Mouse (Mus musculus) A20 (cell line): ENCODE measurements around the gene Atg4c.
A peak's percentile ranks its signal among the peaks of the same experiment; 100 is the strongest.

Source experiments
- DNase-seq: peaks from one replicate; pipeline ENCODE4 v3.0.0-alpha.2; 2011; ENCODE audit warnings: low read depth, low spot score

Gene Atg4c

GRCm38 (mm10) chr4:99193810-99194582 is at the start of gene Atg4c:
Gene Atg4c (plus strand): TSS chr4:99193934.
- peak; percentile 85 for DNase-seq

GRCm38 (mm10) chr4:99151434-99151833 is 42.3 kb upstream of the Atg4c start:
- no peak for DNase-seq

GRCm38 (mm10) chr4:99151885-99152558 is 41.7 kb upstream of the Atg4c start:
- DNase-seq, result no peak

- no peak for DNase-seq
These were observed 37.0 kb upstream of the Atg4c start for GRCm38 (mm10) chr4:99156641-99157307.

DNA sequence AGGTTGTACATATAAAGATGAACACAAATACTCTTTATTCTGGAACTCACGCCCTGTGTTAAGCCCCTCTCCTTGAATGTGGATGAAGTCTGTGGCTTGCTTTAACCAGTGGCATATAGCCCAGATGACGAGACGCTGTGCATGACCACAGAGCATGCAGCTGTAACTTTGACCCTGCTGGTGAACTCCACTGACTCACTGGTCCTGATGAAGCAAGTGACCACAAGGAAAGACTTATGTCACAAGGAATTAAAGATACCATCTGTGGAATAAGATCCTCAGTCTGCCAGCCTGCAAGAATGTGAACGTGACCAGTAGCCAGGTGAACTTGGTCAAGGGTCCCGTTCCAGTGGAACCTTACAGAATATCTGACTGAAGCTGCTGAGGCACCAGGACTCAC is 35.2 kb upstream of the Atg4c start:
- no peak for DNase-seq

DNA sequence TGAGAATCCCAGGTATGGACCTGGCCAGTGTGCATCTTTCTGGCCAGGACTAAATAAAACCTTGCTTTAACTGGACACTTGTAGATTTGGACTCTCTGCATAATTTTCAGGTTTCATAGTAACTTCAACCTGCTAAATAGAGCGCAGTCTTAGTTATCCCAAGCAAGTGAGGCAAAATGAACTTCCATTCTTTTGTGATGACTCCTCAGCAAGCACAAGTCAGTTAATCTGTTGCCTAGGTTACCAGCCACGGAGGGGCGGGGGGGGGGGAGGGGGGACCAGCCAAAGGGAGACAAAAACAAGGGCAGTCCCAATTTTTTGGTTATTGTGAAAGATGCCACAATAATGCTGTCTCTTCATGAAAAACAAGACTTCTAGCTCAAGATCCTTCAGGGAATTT is 33.3 kb upstream of the Atg4c start:
- DNase-seq, result no peak

GRCm38 (mm10) chr4:99160899-99161298 is 32.8 kb upstream of the Atg4c start:
- no peak for DNase-seq

GRCm38 (mm10) chr4:99161457-99161971 is 32.2 kb upstream of the Atg4c start:
- DNase-seq, result no peak

- no peak for DNase-seq
These were observed 30.7 kb upstream of the Atg4c start for GRCm38 (mm10) chr4:99163001-99163400.

DNA sequence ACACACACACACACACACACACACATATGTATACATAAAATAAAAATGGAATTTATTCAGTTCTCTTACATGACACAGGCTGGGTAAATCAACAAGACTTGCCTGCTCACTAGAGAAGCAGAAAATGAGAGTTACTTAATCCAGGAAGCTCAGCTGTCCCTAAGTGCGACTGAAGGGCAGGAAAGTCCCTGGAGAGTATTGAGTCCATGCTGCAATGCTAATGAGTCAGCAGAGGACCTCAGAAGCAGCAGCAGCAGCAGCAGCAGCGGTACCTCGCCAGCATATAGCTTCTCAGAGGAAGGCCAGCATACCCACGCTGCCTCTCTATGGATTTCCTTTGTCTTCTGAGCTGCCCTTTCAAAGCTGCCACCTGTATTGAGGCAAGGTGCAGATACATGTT is 30.2 kb upstream of the Atg4c start:
- DNase-seq, result peak; percentile 27

DNA sequence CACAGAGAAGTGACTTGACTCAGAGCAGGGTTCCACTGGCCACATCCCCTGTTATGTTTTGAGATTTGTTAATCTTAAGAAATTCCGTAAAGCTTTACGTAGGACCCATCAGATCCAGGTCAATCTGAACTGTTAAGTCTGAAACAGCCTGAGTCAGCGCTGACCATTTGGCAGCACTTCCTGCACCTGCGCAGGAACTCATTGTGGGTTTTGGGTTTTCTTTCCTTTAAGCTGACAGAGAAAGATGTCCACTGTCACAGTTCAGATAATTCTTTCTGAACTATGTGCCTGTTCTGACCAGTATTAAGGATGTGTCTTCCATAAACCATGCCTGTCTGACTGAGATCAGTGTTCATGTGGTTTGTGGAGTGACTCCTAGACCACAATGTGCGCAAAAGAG is 24.9 kb upstream of the Atg4c start:
- DNase-seq, result no peak

DNA sequence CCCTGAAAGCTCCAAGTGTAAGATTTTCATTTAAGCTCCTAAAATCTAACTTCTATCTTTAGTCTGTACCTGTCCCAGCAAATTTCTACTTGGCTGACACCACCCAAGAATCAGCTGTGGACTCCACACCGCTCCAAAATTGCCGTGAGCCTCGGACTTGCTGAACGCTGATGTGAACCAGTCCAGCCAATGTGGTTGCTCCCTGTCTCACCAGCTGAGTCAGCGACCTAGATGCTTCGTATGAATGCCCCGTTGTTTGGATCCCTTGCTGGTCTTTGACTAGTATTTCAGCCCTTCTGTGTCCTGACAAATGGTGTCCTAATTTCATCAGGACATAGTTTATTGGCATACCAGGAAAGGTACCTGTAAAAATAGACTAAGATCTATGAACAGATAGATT is 19.5 kb upstream of the Atg4c start:
- no peak for DNase-seq

- DNase-seq, result no peak
These were observed 16.9 kb upstream of the Atg4c start for GRCm38 (mm10) chr4:99176841-99177240.

GRCm38 (mm10) chr4:99177255-99177654 is 16.5 kb upstream of the Atg4c start:
- no peak for DNase-seq

DNA sequence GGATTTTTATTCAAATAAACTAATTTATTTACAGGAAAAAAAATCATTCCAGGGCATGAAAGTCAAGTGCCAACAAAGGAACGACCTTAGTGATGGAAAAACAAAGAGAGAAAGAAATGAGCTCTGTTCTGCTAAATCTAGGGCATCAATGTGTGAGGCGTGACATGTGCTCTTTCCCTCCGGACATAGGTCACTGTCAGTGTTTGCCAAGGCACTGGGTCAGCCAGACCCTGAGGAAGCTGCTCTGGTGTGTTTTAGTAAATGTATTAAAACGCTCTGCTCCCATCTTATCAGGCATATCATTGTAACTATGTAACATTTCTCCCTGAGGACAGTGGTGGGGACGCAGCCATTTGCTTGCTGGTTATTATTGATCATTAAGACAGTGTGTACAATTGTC is 14.9 kb upstream of the Atg4c start:
- no peak for DNase-seq

GRCm38 (mm10) chr4:99179446-99180120 is 14.2 kb upstream of the Atg4c start:
- no peak for DNase-seq

DNA sequence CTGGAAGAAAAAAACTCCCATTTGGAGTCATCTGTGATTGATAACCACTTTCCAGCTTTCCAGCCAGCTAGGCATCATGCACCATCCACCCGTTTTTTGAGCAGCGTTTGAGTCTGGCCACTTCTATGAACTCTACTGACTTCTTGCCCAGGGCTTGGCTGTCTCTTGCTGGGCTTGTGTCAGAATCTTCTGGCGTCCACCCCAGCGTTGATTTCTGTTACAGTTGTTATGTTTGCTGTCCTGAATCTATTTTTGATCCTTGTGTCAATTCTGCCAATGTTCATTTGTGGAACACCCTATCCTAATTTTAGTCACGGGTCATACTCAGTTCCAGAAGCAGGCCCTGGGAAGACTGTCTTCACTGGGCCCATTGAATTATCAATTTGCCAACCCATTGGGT is 12.8 kb upstream of the Atg4c start:
- DNase-seq, result no peak

GRCm38 (mm10) chr4:99181739-99182419 is 11.9 kb upstream of the Atg4c start:
- DNase-seq, result no peak

- peak; percentile 51 for DNase-seq
These were observed 10.9 kb upstream of the Atg4c start for GRCm38 (mm10) chr4:99182660-99183431.

DNA sequence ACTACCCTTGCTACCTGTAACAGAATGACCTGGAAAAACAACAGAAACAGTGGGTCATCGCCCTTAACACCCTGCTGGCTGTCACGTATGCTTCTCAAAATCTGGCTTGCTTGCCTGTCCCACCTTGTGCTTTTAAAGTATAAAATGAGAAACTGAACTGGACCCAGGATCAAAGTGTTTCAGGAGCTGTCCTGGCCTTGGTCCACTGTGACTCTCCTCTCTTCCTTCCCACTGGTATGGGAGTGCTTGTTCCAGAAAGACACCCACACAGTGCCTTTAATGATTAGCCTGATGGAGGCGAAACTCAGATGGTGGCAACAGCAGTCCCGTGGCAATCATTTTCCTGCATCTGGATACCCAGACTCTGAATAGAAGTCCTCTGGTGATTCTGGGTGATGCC is 9.1 kb upstream of the Atg4c start:
- DNase-seq, result no peak

- no peak for DNase-seq
These were observed 8.4 kb upstream of the Atg4c start for GRCm38 (mm10) chr4:99185305-99185704.
